Mouse (Mus musculus) layer of hippocampus, postnatal 25 days (tissue): ENCODE measurements at regions not wholly inside any gene's neighbourhood (a gene's known extent, or its start where the extent isn't known, plus 50 kb on each side); places are given as distances from the start of the nearest gene placed in this dataset.

Experiments used
- DNase-seq, 2 experiments: peaks; one replicate each; pipeline ENCODE4 v3.0.0; 2022; ENCODE audit warnings: mixed read lengths in 2 of 2, low spot score in 1 of 2; ENCODE audit errors: extremely low spot score in 1 of 2

GRCm38 (mm10) chr6:139391307-139391706 lies 110.5 kb downstream of the Rergl start:
- peak; percentile 41 to 69 for DNase-seq

GRCm38 (mm10) chr6:139350939-139351338 lies 150.8 kb downstream of the Rergl start:
- DNase-seq = no peak

- no peak for DNase-seq
These were observed 176.6 kb downstream of the Rergl start for GRCm38 (mm10) chr6:139325226-139325625.

- no peak for DNase-seq
These were observed 194.1 kb downstream of the Rergl start for GRCm38 (mm10) chr6:139307651-139308050.

GRCm38 (mm10) chr6:139304306-139304705 lies 197.5 kb downstream of the Rergl start:
- DNase-seq = no peak

GRCm38 (mm10) chr6:139295701-139296100 lies 206.1 kb downstream of the Rergl start:
- no peak for DNase-seq

GRCm38 (mm10) chr6:139279093-139279492 lies 222.7 kb downstream of the Rergl start:
- DNase-seq = no peak

GRCm38 (mm10) chr6:139275512-139275911 lies 226.3 kb downstream of the Rergl start:
- DNase-seq = no peak

- DNase-seq = no peak
These were observed 248.1 kb downstream of the Rergl start for GRCm38 (mm10) chr6:139253704-139254103.

- peak; percentile 51 to 73 for DNase-seq
These were observed 252.7 kb downstream of the Rergl start for GRCm38 (mm10) chr6:139248920-139249547.

GRCm38 (mm10) chr6:139226127-139226526 lies 275.6 kb downstream of the Rergl start:
- DNase-seq = no peak

- DNase-seq = no peak
These were observed 287.3 kb downstream of the Rergl start for GRCm38 (mm10) chr6:139214488-139214887.

GRCm38 (mm10) chr6:139210256-139210655 lies 291.5 kb downstream of the Rergl start:
- DNase-seq = no peak

- DNase-seq = no peak
These were observed 303.2 kb downstream of the Rergl start for GRCm38 (mm10) chr6:139198601-139199000.

- no peak for DNase-seq
These were observed 315.3 kb downstream of the Rergl start for GRCm38 (mm10) chr6:139186431-139186830.

GRCm38 (mm10) chr6:139160352-139160751 lies 341.4 kb downstream of the Rergl start:
- DNase-seq = no peak

- DNase-seq = no peak
These were observed 342.0 kb downstream of the Rergl start for GRCm38 (mm10) chr6:139159741-139160140.

GRCm38 (mm10) chr6:139154802-139155201 lies 347.0 kb downstream of the Rergl start:
- no peak for DNase-seq

GRCm38 (mm10) chr6:139135693-139136092 lies 366.1 kb downstream of the Rergl start:
- no peak for DNase-seq

GRCm38 (mm10) chr6:139132083-139132679 lies 369.6 kb downstream of the Rergl start:
- DNase-seq = no peak

- DNase-seq = no peak
These were observed 393.5 kb downstream of the Rergl start for GRCm38 (mm10) chr6:139108263-139108662.

GRCm38 (mm10) chr6:139103397-139103796 lies 398.4 kb downstream of the Rergl start:
- no peak for DNase-seq
